Mouse (Mus musculus) midbrain, embryonic 16.5 days (tissue): ENCODE data around the gene Tfrc. TPM values are rescaled to one million over a fixed set of nuclear protein-coding genes. Genes with fewer than 3 reads are reported as not detected.

Experiments used
- ATAC-seq: fragments of 200-750 bp; cut with Nextera tagmentation; 2 replicates; pipeline ENCODE4 v1.8.0; 2017; ENCODE audit warnings: moderate TSS enrichment
- H3K27ac ChIP-seq: fragments of 300-500 bp; sonication (generic); 2 replicates; pipeline ENCODE4 v1.5.1; 2014; ENCODE audit warnings: mild to moderate bottlenecking, low read length, mixed read lengths
- H3K27me3 ChIP-seq: fragments of 300-500 bp; sonication (generic); 2 replicates; pipeline ENCODE4 v1.6.1; 2014; ENCODE audit warnings: low read depth, low read length, mixed read lengths; ENCODE audit not compliant: control insufficient read depth, insufficient read depth
- H3K36me3 ChIP-seq: fragments of 300-500 bp; sonication (generic); 2 replicates; pipeline ENCODE4 v1.6.1; 2014; ENCODE audit warnings: mild to moderate bottlenecking, low read length, moderate library complexity, mixed read lengths; ENCODE audit not compliant: control insufficient read depth, insufficient read depth
- H3K4me1 ChIP-seq: fragments of 300-500 bp; sonication (generic); 2 replicates; pipeline ENCODE4 v1.6.1; 2014; ENCODE audit warnings: mild to moderate bottlenecking, low read length, mixed read lengths; ENCODE audit not compliant: control insufficient read depth, insufficient read depth
- H3K4me2 ChIP-seq: fragments of 300-500 bp; sonication (generic); 2 replicates; pipeline ENCODE4 v1.6.1; 2014; ENCODE audit warnings: mild to moderate bottlenecking, low read length, mixed read lengths
- H3K4me3 ChIP-seq: fragments of 300-500 bp; sonication (generic); 2 replicates; pipeline ENCODE4 v1.5.1; 2014; ENCODE audit warnings: low read depth, mild to moderate bottlenecking, low read length, moderate library complexity, mixed read lengths
- H3K9ac ChIP-seq: fragments of 300-500 bp; sonication (generic); 2 replicates; pipeline ENCODE4 v1.6.1; 2014; ENCODE audit warnings: low read depth, low read length, mixed read lengths
- H3K9me3 ChIP-seq: fragments of 300-500 bp; sonication (generic); replicated peaks from 2 replicates; pipeline ENCODE4 v1.6.1; 2014; ENCODE audit warnings: mild to moderate bottlenecking, low read length, mixed read lengths; ENCODE audit not compliant: control insufficient read depth, poor library complexity, severe bottlenecking
- WGBS: fragments of 180-500 bp; shearing (Covaris S2); extraction: QIAGEN DNeasy Blood & Tissue Kit; methylation state at CpG from one replicate; pipeline ENCODE4 v1.1.7; 2014; 5-methylcytosine and 5-hydroxymethylcytosine counted together
- polyA plus RNA-seq: library from polyadenylated mRNA; unstranded; fragments of >200 nt; fragmentation: Nextera tagmentation; extraction: Ambion mirVana; gene quantifications from 2 replicates; pipeline ENCODE4 v1.2.1, GENCODE M21; 2015

The Tfrc gene
- polyA plus RNA-seq, 1 experiment from 2014 or later, result 33.3 TPM

- Histone ChIP-seq H3K4me2 (no peak overlapping the region), H3K36me3 (no peaks in the 10 kb centered on the region), H3K4me1 (peaks cover 11% of the 10 kb centered on the region), H3K9ac (no peak overlapping the region), H3K4me3 (no peak overlapping the region), H3K27me3 (no peaks in the 10 kb centered on the region), H3K9me3 (no peaks in the 10 kb centered on the region), H3K27ac (no peak overlapping the region)
- ATAC-seq, result no peak
Measured at GRCm38 (mm10) chr16:32650461-32650860, 41.7 kb downstream of the Tfrc start.

GRCm38 (mm10) chr16:32650974-32651618, 42.4 kb downstream of the Tfrc start:
- 91% methylated on average over 5 of the region's 5 CpGs for WGBS
- Histone ChIP-seq H3K4me1 (peaks cover 4% of the 10 kb centered on the region), H3K27me3 (no peaks in the 10 kb centered on the region), H3K9ac (no peak overlapping the region), H3K27ac (no peak overlapping the region), H3K4me2 (no peak overlapping the region), H3K36me3 (no peaks in the 10 kb centered on the region), H3K4me3 (no peak overlapping the region), H3K9me3 (no peaks in the 10 kb centered on the region)
- ATAC-seq, result no peak

GRCm38 (mm10) chr16:32654071-32654733, 45.5 kb downstream of the Tfrc start:
- H3K27me3 ChIP-seq, result no peaks in the 10 kb centered on the region
- ATAC-seq, result no peak
- peaks cover 9% of the 10 kb centered on the region for H3K4me1 ChIP-seq
- WGBS, result 77% methylated on average over 6 of the region's 6 CpGs
- H3K27ac ChIP-seq, result no peak overlapping the region
- H3K9ac ChIP-seq, result no peak overlapping the region
- no peak overlapping the region for H3K4me2 ChIP-seq
- H3K4me3 ChIP-seq, result no peak overlapping the region
- no peaks in the 10 kb centered on the region for H3K36me3 ChIP-seq
- H3K9me3 ChIP-seq, result no peaks in the 10 kb centered on the region

- Histone ChIP-seq H3K27me3 (no peaks in the 10 kb centered on the region), H3K36me3 (no peaks in the 10 kb centered on the region), H3K9me3 (no peaks in the 10 kb centered on the region), H3K4me2 (no peak overlapping the region), H3K27ac (no peak overlapping the region), H3K9ac (no peak overlapping the region), H3K4me3 (no peak overlapping the region), H3K4me1 (peaks cover 20% of the 10 kb centered on the region)
- ATAC-seq, result no peak
- 92% methylated on average over 4 of the region's 4 CpGs for whole genome bisulfite sequencing
Measured at GRCm38 (mm10) chr16:32655534-32655933, 46.8 kb downstream of the Tfrc start.

- Histone ChIP-seq H3K4me1 (peaks cover 28% of the 10 kb centered on the region), H3K36me3 (no peaks in the 10 kb centered on the region), H3K4me2 (no peak overlapping the region), H3K9me3 (no peaks in the 10 kb centered on the region), H3K9ac (no peak overlapping the region), H3K27me3 (no peaks in the 10 kb centered on the region), H3K4me3 (no peak overlapping the region), H3K27ac (no peak overlapping the region)
- no peak for ATAC-seq
- 81% methylated on average over 8 of the region's 8 CpGs for WGBS
Measured at GRCm38 (mm10) chr16:32656321-32656720, 47.6 kb downstream of the Tfrc start.

GRCm38 (mm10) chr16:32656794-32657193, 48.1 kb downstream of the Tfrc start:
- H3K4me3 ChIP-seq, result no peak overlapping the region
- no peaks in the 10 kb centered on the region for H3K9me3 ChIP-seq
- H3K36me3 ChIP-seq, result no peaks in the 10 kb centered on the region
- 82% methylated on average over 8 of the region's 8 CpGs for WGBS
- H3K4me1 ChIP-seq, result peaks cover 31% of the 10 kb centered on the region
- no peak overlapping the region for H3K4me2 ChIP-seq
- no peak overlapping the region for H3K27ac ChIP-seq
- no peak overlapping the region for H3K9ac ChIP-seq
- no peak for ATAC-seq
- H3K27me3 ChIP-seq, result no peaks in the 10 kb centered on the region

GRCm38 (mm10) chr16:32657498-32658250, 49.0 kb downstream of the Tfrc start:
- no peaks in the 10 kb centered on the region for H3K9me3 ChIP-seq
- H3K27me3 ChIP-seq, result no peaks in the 10 kb centered on the region
- H3K9ac ChIP-seq, result no peak overlapping the region
- peaks cover 31% of the 10 kb centered on the region for H3K4me1 ChIP-seq
- 92% methylated on average over 16 of the region's 16 CpGs for WGBS
- H3K27ac ChIP-seq, result peak overlapping the region; percentile 89
- peak overlapping the region; percentile 79 for H3K4me2 ChIP-seq
- no peak overlapping the region for H3K4me3 ChIP-seq
- H3K36me3 ChIP-seq, result no peaks in the 10 kb centered on the region
- no peak for ATAC-seq

GRCm38 (mm10) chr16:32658743-32659171, 50.0 kb downstream of the Tfrc start:
- peaks cover 39% of the 10 kb centered on the region for H3K4me1 ChIP-seq
- 2% methylated on average over 16 of the region's 21 CpGs for WGBS
- peak; percentile 46 for ATAC-seq

GRCm38 (mm10) chr16:32659385-32659784, 50.7 kb downstream of the Tfrc start:
- Histone ChIP-seq H3K4me2 (peak overlapping the region; percentile 79), H3K9ac (peak overlapping the region; percentile 75), H3K27me3 (no peaks in the 10 kb centered on the region), H3K27ac (peak overlapping the region; percentile 89), H3K4me3 (peak overlapping the region; percentile 55), H3K9me3 (no peaks in the 10 kb centered on the region), H3K4me1 (peaks cover 39% of the 10 kb centered on the region), H3K36me3 (no peaks in the 10 kb centered on the region)
- ATAC-seq, result peak; percentile 6
- 3% methylated on average over 8 of the region's 8 CpGs for WGBS

More at GRCm38 (mm10) chr16:32658743-32659171, 50.0 kb downstream of the Tfrc start:
- Histone ChIP-seq H3K9me3 (no peaks in the 10 kb centered on the region), H3K4me2 (peak overlapping the region; percentile 79), H3K4me3 (peak overlapping the region; percentile 55), H3K36me3 (no peaks in the 10 kb centered on the region), H3K27me3 (no peaks in the 10 kb centered on the region), H3K27ac (peak overlapping the region; percentile 89), H3K9ac (peak overlapping the region; percentile 75)
